Mouse (Mus musculus) urinary bladder, postnatal 36 days (tissue): Measurements from ENCODE around the gene Tanc1.

ENCODE experiments used
- DNase-seq, 2 experiments: peaks; one replicate each; pipeline ENCODE4 v3.0.0; 2022; ENCODE audit warnings: low spot score in 2 of 2, mixed read lengths in 1 of 2

The Tanc1 gene

DNA sequence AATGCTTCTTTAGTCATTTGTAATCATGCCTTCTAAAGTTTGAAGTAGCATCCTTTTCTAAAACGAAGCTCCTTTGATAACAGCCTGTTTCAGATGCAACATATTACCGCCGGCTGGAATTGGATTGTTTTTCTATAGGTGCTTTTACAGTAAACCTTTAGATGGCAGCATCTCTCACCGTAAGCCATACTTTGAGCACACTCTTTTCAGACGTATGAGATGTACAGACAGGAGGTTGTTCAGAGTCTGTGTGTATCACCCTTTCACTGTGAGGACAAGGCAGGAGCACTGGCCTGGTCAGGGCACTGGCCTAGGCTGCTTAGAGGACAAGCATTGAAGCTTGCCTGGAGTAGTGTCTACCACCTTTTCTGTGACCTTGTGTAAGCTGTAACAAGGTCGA is 145.2 kb downstream of the Tanc1 start:
- DNase-seq: no peak

- no peak for DNase-seq
Measured at GRCm38 (mm10) chr2:59758139-59758918, 146.5 kb downstream of the Tanc1 start.

DNA sequence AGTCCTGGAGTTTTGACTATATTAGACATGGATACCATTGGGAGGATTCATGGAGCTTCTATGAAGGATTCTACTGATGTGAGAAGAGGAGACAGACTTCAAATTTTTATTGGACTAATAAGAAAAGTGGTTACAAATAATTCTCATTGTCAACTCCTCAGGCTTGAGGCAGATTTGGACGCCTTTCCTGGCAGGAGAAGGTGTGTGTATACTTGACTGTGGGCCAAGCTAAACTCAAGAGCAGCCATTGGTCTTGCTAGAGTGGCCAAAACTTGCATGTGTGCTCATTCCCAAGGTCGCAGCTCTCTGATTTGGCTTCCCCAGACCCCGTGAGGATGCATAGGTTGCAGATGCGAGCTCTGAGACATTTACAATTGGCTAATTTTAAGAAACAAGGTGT is 148.9 kb downstream of the Tanc1 start:
- no peak for DNase-seq

GRCm38 (mm10) chr2:59761183-59761582 is 149.3 kb downstream of the Tanc1 start:
- DNase-seq: no peak

DNA sequence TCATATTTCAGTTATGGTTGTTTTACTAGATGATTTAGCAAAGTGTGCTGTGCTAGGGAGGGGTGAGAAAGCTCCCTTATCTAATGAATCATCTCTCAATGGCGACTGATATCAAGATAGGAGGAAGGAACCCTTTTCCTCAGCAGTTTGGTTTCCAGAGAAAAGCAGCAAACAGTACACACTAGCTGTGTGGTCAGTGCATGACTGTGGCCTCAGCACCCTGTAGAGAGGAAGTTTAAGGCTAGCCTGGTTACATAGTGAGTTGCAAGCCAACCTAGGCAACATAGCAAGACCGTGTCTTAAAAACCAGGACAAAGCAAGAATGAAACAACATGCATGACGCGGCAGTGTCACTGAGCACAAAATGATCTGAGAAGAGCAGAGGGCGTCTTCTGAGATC is 150.4 kb downstream of the Tanc1 start:
- DNase-seq: no peak

DNA sequence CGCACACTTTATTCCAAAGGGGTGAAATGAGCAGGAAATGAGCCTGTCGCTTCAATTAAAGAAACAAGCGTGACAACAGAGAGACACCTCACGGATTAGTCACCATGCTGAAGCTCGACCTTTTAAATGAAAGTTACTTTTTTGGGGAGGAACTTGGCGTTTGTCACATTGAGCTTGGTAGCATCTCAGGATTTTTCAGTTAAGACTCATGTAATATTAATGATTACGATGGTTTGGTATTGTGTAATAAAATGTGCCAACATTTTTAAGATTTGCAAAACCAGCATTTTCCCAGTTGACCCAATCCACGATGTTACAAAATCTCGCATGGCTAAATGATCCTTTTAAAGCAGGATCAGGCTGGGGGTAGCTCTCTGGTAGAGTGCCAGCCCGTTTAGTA is 153.8 kb downstream of the Tanc1 start:
- no peak for DNase-seq

DNA sequence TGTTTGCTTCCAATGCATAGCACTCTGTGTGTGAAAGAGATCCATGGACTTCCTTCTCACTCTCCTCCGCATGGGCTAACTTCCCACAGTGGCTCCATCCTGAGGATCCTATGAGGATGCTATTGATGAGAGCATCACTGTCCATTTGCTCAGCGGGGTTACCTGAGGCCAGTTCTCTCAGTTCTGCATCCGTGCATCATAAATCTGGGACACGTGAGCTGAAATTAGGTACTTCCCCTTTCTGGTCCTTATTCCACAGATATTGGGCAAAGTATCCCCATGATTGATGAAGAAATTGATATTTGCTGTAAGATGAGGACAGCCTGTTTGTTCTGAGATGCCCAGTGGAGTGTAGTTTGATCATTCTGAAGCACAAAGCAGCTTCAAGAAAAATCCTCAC is 156.1 kb downstream of the Tanc1 start:
- no peak for DNase-seq

- DNase-seq: peak; percentile 71 to 83
Measured at GRCm38 (mm10) chr2:59768661-59769384, 157.0 kb downstream of the Tanc1 start.

DNA sequence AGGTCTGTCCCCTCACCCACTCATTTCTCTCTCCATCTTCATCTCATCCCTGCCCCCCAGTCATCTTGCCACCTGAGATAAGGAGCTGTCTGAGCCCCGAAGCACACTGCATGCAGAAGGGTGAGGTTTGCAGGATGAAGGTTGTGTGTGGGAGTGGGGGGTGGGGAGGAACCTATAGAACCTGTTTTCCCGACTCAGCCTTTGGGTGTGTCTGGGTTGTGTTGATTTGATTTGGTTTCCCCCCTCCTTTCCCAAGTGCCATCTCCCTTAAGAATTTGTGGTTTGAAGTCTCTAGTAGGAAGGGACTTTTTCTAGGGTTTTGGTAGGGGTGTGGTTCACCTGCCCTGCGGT is 157.5 kb downstream of the Tanc1 start:
- DNase-seq: no peak

- no peak for DNase-seq
Measured at GRCm38 (mm10) chr2:59771708-59772107, 159.9 kb downstream of the Tanc1 start.

DNA sequence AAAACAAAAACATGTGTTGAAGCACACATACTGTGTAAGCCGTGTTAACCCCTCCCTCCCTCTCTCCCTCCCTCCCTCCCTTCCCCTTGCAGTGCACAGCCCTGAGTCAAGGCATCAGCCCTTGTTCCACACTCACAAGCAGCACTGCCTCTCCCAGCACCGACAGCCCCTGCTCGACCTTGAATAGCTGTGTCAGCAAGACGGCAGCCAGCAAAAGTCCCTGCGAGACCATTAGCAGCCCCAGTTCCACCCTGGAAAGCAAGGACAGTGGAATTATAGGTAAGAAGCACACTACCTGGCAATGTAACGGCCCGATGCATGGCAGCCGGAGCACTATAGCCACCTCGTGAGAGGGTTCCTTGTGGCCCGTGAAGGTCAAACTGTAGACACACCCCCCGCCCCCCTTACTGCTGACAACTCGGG is 160.4 kb downstream of the Tanc1 start:
- no peak for DNase-seq

GRCm38 (mm10) chr2:59774374-59774773 is 162.5 kb downstream of the Tanc1 start:
- DNase-seq: no peak

DNA sequence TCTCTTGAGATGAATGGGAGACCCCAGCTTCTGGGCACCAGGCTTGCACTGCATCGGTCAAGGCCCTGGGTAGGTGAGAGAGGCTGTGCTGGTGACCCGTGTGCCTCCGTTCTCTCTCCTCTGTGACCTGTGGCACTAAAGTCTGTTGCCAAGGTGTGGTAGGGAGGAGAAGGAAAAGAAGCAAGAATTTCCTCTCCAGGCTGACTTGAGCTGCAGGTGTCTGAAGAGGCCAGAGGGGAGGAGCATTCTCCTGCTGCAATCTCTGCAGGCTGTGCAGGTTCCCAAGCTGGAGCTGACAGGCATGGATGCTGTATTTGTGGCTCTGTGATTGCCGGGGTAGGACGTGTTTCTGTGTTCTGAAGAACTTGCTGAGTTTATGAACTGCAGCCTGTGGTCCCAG is 163.3 kb downstream of the Tanc1 start:
- no peak for DNase-seq

DNA sequence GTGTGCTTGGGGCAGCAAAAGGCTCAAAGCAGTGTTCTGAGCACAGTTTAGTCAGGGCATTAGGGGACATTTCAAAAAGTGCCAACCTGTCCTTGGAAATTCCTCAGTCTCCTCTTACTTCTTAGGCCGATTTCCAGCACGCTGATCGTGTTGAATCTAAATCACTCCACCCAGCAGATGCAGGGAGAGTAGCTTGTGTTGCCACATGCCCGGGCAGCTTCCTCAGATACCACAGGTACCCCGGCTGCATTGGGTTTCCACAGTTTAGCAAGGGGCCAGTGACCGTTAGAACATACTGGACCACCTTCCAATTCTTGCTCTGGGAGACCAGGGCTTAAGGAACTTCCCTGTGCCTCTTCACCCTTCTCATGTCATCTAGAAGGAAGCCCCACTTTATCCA is 164.0 kb downstream of the Tanc1 start:
- no peak for DNase-seq

DNA sequence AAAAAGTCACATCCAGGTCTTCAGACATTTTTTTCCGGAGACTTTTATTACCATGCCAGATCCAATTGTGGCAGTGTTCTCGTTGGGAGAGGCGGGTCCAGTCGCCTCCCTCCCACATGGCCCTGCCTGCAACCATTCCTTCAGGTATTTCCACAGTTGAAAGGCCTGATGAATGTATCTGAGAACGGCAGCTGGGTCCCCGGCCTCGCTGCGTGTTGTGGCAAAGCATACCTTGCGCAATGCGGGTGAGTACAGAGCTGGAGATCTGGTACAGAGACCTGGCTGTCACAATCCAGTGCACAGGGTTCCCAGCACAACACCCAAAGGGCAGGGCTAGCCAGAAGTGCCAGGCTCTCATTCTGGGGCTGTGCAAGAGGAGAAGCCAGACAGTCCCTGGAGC is 167.5 kb downstream of the Tanc1 start:
- peak; percentile 68 to 89 for DNase-seq

GRCm38 (mm10) chr2:59780240-59780639 is 168.4 kb downstream of the Tanc1 start:
- DNase-seq: no peak

GRCm38 (mm10) chr2:59783055-59783831 is 171.4 kb downstream of the Tanc1 start:
- DNase-seq: no peak

DNA sequence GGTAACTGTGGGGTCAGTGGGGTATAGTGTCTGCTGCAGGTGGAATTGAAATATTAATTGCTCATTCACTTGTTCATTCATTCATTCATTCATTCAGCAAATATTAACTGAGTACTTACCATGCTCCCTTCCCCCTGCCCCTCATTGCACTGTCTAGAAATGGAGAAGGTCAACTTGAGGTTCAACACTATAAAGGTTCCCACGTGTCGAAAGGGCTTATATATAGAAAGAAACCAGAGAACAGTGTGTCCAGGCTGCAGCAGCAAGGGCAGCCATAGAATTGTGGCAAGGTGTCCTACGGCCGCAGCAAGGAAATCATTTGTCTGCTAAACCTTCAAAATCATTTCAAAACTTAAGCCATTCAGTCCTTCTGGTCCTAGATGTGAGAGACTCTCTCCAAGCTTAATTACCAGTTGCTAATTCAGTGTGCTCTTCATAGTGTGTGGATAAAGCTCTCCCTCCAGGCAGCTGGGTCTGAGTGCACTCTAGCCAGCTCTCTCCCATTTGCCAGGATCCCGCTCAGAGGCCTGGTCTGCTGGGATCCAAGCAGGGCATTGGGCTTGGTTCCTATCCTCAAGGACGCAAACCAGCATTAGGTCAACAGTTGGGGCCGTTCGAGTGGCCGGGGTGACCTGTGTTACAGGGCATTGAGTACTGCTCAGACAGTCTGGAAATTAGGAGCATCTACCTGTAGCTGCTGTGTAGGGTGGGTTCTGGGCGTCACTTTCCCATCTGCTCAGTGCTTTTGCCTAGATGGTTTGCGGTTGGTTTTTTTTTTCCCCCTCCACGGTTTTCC is 172.2 kb downstream of the Tanc1 start:
- no peak for DNase-seq

- DNase-seq: no peak
Measured at GRCm38 (mm10) chr2:59784628-59784883, 172.7 kb downstream of the Tanc1 start.

DNA sequence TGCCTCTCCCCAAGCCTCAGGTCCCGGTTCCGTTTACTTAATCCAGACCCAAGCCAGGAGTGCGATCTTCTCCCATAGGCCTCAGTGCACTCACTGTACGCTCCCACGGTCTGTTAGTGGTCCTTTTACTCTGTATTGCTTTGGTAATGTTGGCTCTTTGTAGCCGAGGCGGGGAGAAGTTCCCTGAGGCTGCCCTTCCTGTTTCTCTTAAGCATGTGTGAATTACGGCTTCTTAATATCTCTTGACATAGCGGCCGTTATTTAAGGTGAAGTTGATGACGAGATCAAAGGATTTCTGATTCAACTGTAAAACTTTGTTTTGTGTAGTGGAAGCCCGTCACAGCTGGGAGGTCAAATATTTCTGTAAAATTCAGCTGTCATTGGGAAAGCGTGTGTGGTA is 173.8 kb downstream of the Tanc1 start:
- DNase-seq: no peak

- DNase-seq: no peak
Measured at GRCm38 (mm10) chr2:59788704-59789500, 177.1 kb downstream of the Tanc1 start.
